Mouse (Mus musculus): Measurements from ENCODE around the gene Olfr547.

The Olfr547 gene

DNA sequence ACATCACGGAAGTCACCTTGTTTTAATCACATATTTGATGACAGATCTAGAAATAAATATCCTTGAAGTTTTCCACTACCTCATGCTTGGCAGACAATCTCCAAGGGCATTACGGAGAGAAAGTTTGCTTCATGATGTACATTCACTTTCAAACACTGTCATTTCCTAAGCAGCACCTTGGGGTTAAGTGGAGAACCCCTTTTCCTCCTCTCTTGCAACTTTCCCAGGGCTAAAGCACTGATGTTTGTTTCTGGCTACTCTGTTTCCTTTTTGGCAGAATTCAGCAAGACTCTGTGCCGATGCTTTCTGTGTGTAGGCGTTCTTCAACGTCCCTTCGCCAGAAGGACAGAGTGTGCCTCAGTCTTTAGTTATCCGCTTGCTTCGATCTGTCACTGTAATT is 36.6 kb downstream of the Olfr547 start, which contains the start of gene Olfr550:
Gene Olfr550, plus strand, starts transcription at position 301 of the 400 bp plus-strand sequence.
- no peak for DNase-seq

DNA sequence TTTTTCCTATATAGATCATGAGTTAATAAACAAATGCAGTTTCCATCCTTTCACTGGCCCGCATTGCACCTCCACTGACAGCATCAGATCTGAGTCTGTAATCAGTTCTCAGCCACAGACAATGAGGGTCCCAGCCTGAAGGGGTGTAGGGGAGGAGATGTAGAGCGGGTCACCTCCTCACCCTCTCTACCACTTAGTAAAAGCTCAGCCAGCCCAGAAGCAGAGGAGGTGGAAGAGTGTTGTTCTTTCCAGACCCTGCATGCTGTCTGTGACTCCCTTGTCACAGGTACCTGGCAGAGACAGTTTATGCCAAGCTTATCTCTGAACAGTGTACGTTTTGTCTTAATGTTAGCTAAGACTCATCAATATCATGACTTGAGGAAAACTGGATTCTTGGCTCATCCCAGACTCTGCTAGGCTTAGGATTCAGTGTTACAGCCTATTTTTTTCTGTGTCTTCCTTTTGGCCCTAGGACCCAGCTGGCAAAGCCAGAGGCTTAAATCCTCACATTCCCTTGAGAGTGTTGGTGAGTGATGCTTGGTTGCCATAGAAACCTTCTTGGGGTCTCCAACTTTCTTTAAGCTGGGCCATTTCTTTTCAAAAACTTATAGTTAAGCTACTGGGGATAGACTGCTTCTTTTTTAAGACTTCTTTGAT is 38.8 kb downstream of the Olfr547 start:
- no peak for DNase-seq

DNA sequence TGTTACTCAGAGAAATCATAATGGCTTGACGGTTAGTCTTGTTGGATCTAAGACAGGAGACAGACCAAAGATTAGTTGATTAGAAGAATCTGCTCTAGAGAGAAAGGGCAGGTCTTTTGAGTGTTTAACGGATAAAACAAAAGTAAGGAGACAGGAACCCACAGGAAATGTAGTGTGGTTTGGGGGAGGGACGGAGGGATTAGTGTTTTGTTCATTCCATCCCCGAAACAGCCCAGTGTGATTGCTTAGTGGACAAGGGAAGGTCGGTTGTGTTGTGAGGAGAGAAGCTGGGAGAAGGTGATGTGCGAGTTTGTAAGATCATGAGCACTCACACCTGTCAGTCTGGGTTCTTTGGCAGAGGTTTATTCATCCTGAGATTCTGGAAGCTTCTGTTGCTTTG is 41.4 kb downstream of the Olfr547 start:
- DNase-seq: no peak
